Mouse (Mus musculus): ENCODE measurements around the gene Dync1i1. TPM values are rescaled to one million over a fixed set of nuclear protein-coding genes. Genes with fewer than 3 reads are reported as not detected.

Gene Dync1i1
- polyA plus RNA-seq, 3 experiments from 2014 or later, result not detected

DNA sequence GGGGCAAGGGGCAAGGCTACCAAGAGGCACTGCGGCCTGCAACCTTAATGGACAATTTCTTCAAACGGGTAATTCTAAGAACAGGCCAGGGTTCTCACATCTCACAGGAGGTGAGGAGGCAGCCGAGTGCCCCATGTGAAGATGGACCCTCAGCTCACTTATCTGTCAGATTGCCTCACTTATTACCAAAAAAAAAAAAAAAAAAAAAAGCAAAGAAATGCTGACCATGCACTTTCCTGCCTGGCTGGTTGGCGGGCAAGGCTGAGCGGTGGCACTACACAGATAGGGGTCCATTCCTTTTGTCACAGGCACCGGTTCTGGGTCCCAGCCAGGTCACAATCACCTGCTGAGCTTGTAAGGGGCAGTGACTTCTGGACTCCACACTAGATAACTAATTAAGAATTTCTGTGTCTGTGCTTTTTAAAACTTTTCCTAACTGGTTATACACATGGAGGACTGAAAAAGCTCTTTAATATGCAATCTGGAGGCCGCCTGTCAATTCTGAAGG is 350.6 kb downstream of the Dync1i1 start:
- no peak for ATAC-seq

DNA sequence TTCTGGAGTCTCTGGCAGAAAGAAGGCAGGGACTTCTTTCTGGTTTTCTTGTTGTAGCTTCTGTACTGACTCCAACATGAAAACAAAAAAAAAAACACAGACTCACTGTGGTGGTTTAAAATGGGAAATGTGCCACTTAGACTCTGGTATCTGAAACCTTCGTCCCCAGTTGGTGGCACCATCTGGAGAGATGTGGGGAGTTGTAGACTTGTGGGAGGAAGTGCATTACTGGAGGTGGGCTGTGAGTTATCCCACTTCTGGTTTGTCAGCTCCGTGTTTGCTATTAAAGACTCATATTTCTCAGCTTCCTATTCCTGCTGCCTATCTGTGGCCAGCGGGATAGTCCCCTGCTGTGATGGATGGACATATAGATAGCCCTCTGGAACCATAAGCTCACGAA is 351.8 kb downstream of the Dync1i1 start:
- no peak for ATAC-seq

Other genes with a start within 250 kb of the Dync1i1 start
- gene Pdk4, start 229.3 kb upstream of the Dync1i1 start, polyA plus RNA-seq (2017; shearing (Covaris generic)), result not detected

Data from inflammation-experienced regulatory T-cells, adult 6 months (primary cell).